Mouse (Mus musculus) CD4-positive, CD25-positive, alpha-beta regulatory T cell, adult 4 months (primary cell): ENCODE results near the gene Egln1. TPM values are rescaled to one million over a fixed set of nuclear protein-coding genes. Genes with fewer than 3 reads are reported as not detected.

Experiments used
- polyA plus RNA-seq, 2 experiments: library from polyadenylated mRNA; unstranded; fragments of 100-300 nt; shearing (Covaris generic); gene quantifications; one replicate each; pipeline ENCODE4 v1.2.1; 2017

The Egln1 gene
- polyA plus RNA-seq, 2 experiments from 2014 or later: 11.0 to 13.7 TPM

Other genes with a start within 250 kb of the Egln1 start
- 10 to 100 TPM; 32.1 to 32.6 TPM for gene Ttc13, start 227.3 kb downstream of the Egln1 start, polyA plus RNA-seq
- 10 to 100 TPM; 13.1 to 18.7 TPM for gene Arv1, start 227.2 kb downstream of the Egln1 start, polyA plus RNA-seq
- under 1 TPM; 0.73 to 0.80 TPM for gene Fam89a, start 197.5 kb downstream of the Egln1 start, polyA plus RNA-seq
- not detected for gene Trim67, start 156.2 kb downstream of the Egln1 start, polyA plus RNA-seq
- gene Gnpat, start 86.3 kb downstream of the Egln1 start, polyA plus RNA-seq: 10 to 100 TPM; 43.0 to 54.7 TPM
- gene 2810004N23Rik, start 86.2 kb downstream of the Egln1 start, polyA plus RNA-seq: 10 to 100 TPM; 30.0 to 43.0 TPM
- gene Exoc8, start 51.6 kb downstream of the Egln1 start, polyA plus RNA-seq: 1 to 10 TPM; 8.2 to 8.3 TPM
- 1 to 10 TPM; 7.6 to 9.3 TPM for gene Sprtn, start 51.4 kb downstream of the Egln1 start, polyA plus RNA-seq
- gene Tsnax, start 63.7 kb upstream of the Egln1 start, polyA plus RNA-seq: 10 to 100 TPM; 68.3 to 82.6 TPM
- under 1 TPM in 1 of 2 experiments, not detected in 1; 0.19 TPM for gene Disc1, start 104.9 kb upstream of the Egln1 start, polyA plus RNA-seq